Mouse (Mus musculus) myocyte (in vitro differentiated cells): ENCODE results near the gene Amhr2. TPM values are rescaled to one million over a fixed set of nuclear protein-coding genes. Genes with fewer than 3 reads are reported as not detected.

ENCODE experiments used
- H3K27me3 ChIP-seq: one replicate; pipeline ENCODE4 v1.6.1; 2011; ENCODE audit not compliant: control insufficient read depth, insufficient read depth, insufficient read length
- H3K36me3 ChIP-seq: one replicate; pipeline ENCODE4 v1.6.1; 2011; ENCODE audit not compliant: control insufficient read depth, insufficient read depth
- H3K4me2 ChIP-seq: one replicate; pipeline ENCODE4 v1.6.1; 2011; ENCODE audit warnings: low read depth, control low read depth
- H3K4me3 ChIP-seq: one replicate; pipeline ENCODE4 v1.5.1; 2011; ENCODE audit warnings: mild to moderate bottlenecking, control low read depth, moderate library complexity
- H3K79me2 ChIP-seq: one replicate; pipeline ENCODE4 v1.6.1; 2011; ENCODE audit not compliant: control insufficient read depth, insufficient read depth
- H3ac ChIP-seq: one replicate; pipeline ENCODE4 v1.6.1; 2011; ENCODE audit not compliant: control insufficient read depth, insufficient read length
- CEBPB ChIP-seq: IDR thresholded peaks from 2 replicates; pipeline ENCODE4 v1.6.1; 2011; ENCODE audit warnings: mild to moderate bottlenecking, moderate library complexity; ENCODE audit not compliant: poor library complexity, insufficient read depth, severe bottlenecking
- E2F4 ChIP-seq: IDR thresholded peaks from one replicate; pipeline ENCODE4 v1.6.1; 2011; ENCODE audit warnings: mild to moderate bottlenecking, control low read depth, moderate library complexity; ENCODE audit not compliant: insufficient read depth
- MAX ChIP-seq: IDR thresholded peaks from one replicate; pipeline ENCODE4 v1.6.1; 2011; ENCODE audit warnings: low read depth, mild to moderate bottlenecking, control low read depth
- MYOD1 ChIP-seq, 3 experiments: IDR thresholded peaks; one replicate each; pipeline ENCODE4 v1.6.1; 2011; ENCODE audit warnings: control low read depth in 2 of 3, low read depth in 2 of 3, mild to moderate bottlenecking in 2 of 3, moderate library complexity in 1 of 3; ENCODE audit not compliant: insufficient read length in 2 of 3, control insufficient read depth in 1 of 3
- MYOG ChIP-seq, 3 experiments: IDR thresholded peaks; one replicate each; pipeline ENCODE4 v1.6.1; 2011; ENCODE audit warnings: control low read depth in 2 of 3, low read depth in 2 of 3, mild to moderate bottlenecking in 2 of 3; ENCODE audit not compliant: insufficient read length in 2 of 3, control insufficient read depth in 1 of 3, insufficient read depth in 1 of 3
- POLR2A ChIP-seq: IDR thresholded peaks from one replicate; pipeline ENCODE4 v1.6.1; 2011; ENCODE audit warnings: low read depth, mild to moderate bottlenecking, control low read depth, moderate library complexity; ENCODE audit not compliant: insufficient read length
- POLR2AphosphoS2 ChIP-seq: IDR thresholded peaks from one replicate; pipeline ENCODE4 v1.6.1; 2011; ENCODE audit warnings: low read depth, control low read depth; ENCODE audit not compliant: insufficient read length
- REST ChIP-seq: IDR thresholded peaks from one replicate; pipeline ENCODE4 v1.6.1; 2011; ENCODE audit warnings: mild to moderate bottlenecking, control low read depth, moderate library complexity; ENCODE audit not compliant: insufficient read depth, insufficient read length
- SRF ChIP-seq: IDR thresholded peaks from one replicate; pipeline ENCODE4 v1.6.1; 2011; ENCODE audit warnings: low read depth; ENCODE audit not compliant: control insufficient read depth, insufficient read length
- TCF12 ChIP-seq: IDR thresholded peaks from one replicate; pipeline ENCODE4 v1.6.1; 2011; ENCODE audit warnings: mild to moderate bottlenecking, control low read depth; ENCODE audit not compliant: poor library complexity, insufficient read depth, severe bottlenecking
- TCF3 ChIP-seq: IDR thresholded peaks from one replicate; pipeline ENCODE4 v1.6.1; 2011; ENCODE audit warnings: low read depth, control low read depth; ENCODE audit not compliant: insufficient read length
- USF1 ChIP-seq: IDR thresholded peaks from one replicate; pipeline ENCODE4 v1.6.1; 2011; ENCODE audit warnings: low read depth, mild to moderate bottlenecking, control low read depth, moderate library complexity
- polyA plus RNA-seq: library from polyadenylated mRNA; unstranded; fragments of >200 nt; fragmentation: generic; extraction: Trizol; gene quantifications from one replicate; pipeline ENCODE4 v1.2.1, GENCODE M21; 2012; ENCODE audit warnings: missing spikeins

Amhr2 gene
- polyA plus RNA-seq, 1 experiment, result 0.32 TPM

DNA sequence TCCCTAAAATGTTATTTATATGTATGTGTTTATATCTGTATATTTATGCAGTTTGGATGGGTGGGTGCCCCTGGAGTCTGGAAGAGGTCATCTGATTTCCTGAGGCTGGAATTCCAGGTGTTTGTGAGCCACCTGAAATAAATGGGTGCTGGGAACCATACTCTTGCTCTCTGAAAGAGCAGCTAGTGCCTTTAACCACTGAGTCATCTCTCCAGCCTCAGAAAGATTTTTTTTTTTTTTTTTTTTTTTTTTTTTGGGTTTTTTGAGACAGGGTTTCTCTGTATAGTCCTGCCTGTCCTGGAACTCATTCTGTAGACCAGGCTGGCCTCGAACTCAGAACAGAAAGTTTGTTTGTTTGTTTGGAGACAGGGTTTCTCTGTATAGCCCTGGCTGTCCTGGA, 34.1 kb upstream of the Amhr2 start:
- Histone ChIP-seq H3K79me2 (peaks cover 93% of the 10 kb centered on the region), H3K4me3 (no peak overlapping the region), H3K36me3 (peaks cover 50% of the 10 kb centered on the region), H3ac (no peak overlapping the region), H3K4me2 (peak overlapping the region; percentile 47), H3K27me3 (no peaks in the 10 kb centered on the region)
- TF ChIP-seq SRF (no peak), REST (no peak), CEBPB (no peak), POLR2AphosphoS2 (no peak), MAX (no peak), TCF3 (no peak), E2F4 (no peak), USF1 (no peak), MYOG (IDR thresholded peaks at IDR 0.05; ENCODE audit: control insufficient read depth in 1 of 3, insufficient read depth in 1 of 3, insufficient read length in 2 of 3, low read depth in 2 of 3) (no peak), POLR2A (no peak), TCF12 (no peak), MYOD1 (IDR thresholded peaks at IDR 0.05; ENCODE audit: control insufficient read depth in 1 of 3, insufficient read length in 2 of 3, low read depth in 2 of 3) (no peak)

DNA sequence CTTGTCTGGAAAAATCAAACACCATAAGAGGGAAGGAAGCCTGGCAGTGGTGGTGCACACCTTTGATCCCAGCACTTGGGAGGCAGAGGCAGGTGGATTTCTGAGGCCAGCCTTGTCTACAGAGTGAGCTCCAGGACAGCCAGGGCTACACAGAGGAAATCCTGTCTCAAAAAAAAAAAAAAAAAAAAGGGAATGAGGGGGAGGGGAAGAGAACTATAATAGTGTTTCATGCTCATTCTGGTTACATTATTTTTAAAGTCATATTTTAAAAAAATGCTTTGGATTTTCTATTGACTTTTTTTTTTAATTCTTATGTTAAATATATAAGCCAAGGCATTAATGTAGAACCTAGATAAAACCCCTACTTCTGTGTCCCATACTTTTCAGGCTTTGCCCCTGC, 31.5 kb upstream of the Amhr2 start:
- TF ChIP-seq SRF (no peak), CEBPB (no peak), E2F4 (no peak)
- Histone ChIP-seq H3K36me3 (peaks cover 48% of the 10 kb centered on the region), H3K4me3 (no peak overlapping the region)

DNA sequence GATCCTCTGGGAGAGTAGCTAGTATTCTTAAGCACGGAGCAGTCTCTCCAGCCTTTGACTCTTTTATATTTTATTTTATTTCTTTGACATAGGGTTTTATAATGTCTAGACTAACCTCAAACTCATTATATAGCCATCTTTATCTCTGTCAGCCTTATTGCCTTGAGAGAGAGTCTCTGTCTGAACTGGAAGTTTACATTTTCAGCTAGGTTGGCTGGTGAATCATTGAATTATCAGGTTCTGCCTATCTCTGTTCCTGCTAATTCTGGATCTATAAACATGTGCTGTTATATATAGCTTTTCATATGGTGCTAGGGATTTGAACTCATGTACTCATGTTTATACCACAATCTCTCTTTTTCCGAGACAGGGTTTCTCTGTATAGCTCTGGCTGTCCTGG, 27.6 kb upstream of the Amhr2 start:
- no peak for TF ChIP-seq MYOG (IDR thresholded peaks at IDR 0.05; ENCODE audit: control insufficient read depth in 1 of 3, insufficient read depth in 1 of 3, insufficient read length in 2 of 3, low read depth in 2 of 3)
- TF ChIP-seq POLR2AphosphoS2, result no peak
- TF ChIP-seq TCF12, result no peak
- no peak for TF ChIP-seq MAX
- no peak for TF ChIP-seq REST
- TF ChIP-seq E2F4, result no peak
- TF ChIP-seq TCF3, result no peak
- no peak for TF ChIP-seq SRF
- TF ChIP-seq MYOD1 (IDR thresholded peaks at IDR 0.05; ENCODE audit: control insufficient read depth in 1 of 3, insufficient read length in 2 of 3, low read depth in 2 of 3), result no peak
- no peak for TF ChIP-seq CEBPB
- no peak overlapping the region for H3ac ChIP-seq

More for the DNA sequence above, 31.5 kb upstream of the Amhr2 start:
- Histone ChIP-seq H3K4me2 (no peak overlapping the region), H3ac (no peak overlapping the region), H3K27me3 (no peaks in the 10 kb centered on the region), H3K79me2 (peaks cover 100% of the 10 kb centered on the region)

DNA sequence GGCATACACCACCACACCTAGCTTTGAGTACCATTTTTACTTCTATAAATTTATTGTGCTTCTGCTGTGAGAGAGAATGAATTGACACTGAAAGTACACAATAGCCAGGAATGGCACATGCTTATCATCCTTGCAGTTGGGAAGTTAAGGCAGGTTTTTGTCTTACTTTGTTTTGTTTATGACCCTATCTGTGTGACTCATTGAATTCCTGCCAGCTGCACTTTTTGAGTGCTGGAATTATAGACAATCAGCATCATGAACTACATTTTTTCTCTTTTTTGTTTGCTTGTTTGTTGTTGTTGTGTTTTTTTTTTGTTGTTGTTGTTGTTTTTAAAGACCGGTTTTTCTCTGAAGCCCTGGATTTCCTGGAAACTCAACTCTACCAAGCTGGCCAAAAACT, 24.2 kb upstream of the Amhr2 start:
- Histone ChIP-seq H3ac (no peak overlapping the region), H3K36me3 (peaks cover 32% of the 10 kb centered on the region), H3K4me2 (no peak overlapping the region), H3K4me3 (no peak overlapping the region), H3K79me2 (peaks cover 85% of the 10 kb centered on the region), H3K27me3 (no peaks in the 10 kb centered on the region)
- no peak for TF ChIP-seq TCF3
- no peak for TF ChIP-seq SRF
- no peak for TF ChIP-seq CEBPB
- TF ChIP-seq MYOG (IDR thresholded peaks at IDR 0.05; ENCODE audit: control insufficient read depth in 1 of 3, insufficient read depth in 1 of 3, insufficient read length in 2 of 3, low read depth in 2 of 3), result no peak
- no peak for TF ChIP-seq POLR2AphosphoS2
- no peak for TF ChIP-seq USF1
- no peak for TF ChIP-seq MYOD1 (IDR thresholded peaks at IDR 0.05; ENCODE audit: control insufficient read depth in 1 of 3, insufficient read length in 2 of 3, low read depth in 2 of 3)
- no peak for TF ChIP-seq POLR2A
- no peak for TF ChIP-seq MAX

More for the DNA sequence above, 27.6 kb upstream of the Amhr2 start:
- H3K27me3 ChIP-seq, result no peaks in the 10 kb centered on the region
- peaks cover 95% of the 10 kb centered on the region for H3K79me2 ChIP-seq
- no peak overlapping the region for H3K4me2 ChIP-seq
- no peak overlapping the region for H3K4me3 ChIP-seq
- peaks cover 24% of the 10 kb centered on the region for H3K36me3 ChIP-seq

DNA sequence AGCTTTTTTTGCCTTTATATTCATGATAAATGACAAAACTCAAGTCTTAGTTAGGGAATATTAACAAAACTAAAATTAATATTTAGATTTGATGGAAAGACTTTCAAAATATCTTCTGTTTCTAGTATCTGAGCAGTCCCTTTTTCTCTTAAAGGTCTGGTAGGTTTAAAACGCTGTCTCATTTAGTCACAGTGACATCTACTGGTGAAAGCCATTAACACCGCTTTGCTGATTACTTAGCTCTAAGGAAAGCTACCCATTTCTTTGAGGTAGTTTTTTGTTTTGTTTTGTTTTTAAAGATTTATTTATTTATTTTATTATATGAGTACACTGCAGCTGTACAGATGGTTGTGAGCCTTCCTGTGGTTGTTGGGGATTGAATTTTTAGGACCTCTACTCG, 23.7 kb upstream of the Amhr2 start:
- peaks cover 36% of the 10 kb centered on the region for H3K36me3 ChIP-seq
- H3ac ChIP-seq, result no peak overlapping the region
- H3K4me2 ChIP-seq, result no peak overlapping the region
- no peak overlapping the region for H3K4me3 ChIP-seq
- H3K27me3 ChIP-seq, result no peaks in the 10 kb centered on the region
- peaks cover 81% of the 10 kb centered on the region for H3K79me2 ChIP-seq
- no peak for TF ChIP-seq TCF3
- TF ChIP-seq POLR2AphosphoS2, result no peak
- TF ChIP-seq SRF, result no peak
- TF ChIP-seq POLR2A, result no peak
- no peak for TF ChIP-seq USF1
